Mouse (Mus musculus): ENCODE data around the gene Chrna10. TPM values are rescaled to one million over a fixed set of nuclear protein-coding genes. Genes with fewer than 3 reads are reported as not detected.
A peak's percentile ranks its signal among the peaks of the same experiment; 100 is the strongest.

Chrna10 gene
- not detected for polyA plus RNA-seq (2017; shearing (Covaris generic))

DNA sequence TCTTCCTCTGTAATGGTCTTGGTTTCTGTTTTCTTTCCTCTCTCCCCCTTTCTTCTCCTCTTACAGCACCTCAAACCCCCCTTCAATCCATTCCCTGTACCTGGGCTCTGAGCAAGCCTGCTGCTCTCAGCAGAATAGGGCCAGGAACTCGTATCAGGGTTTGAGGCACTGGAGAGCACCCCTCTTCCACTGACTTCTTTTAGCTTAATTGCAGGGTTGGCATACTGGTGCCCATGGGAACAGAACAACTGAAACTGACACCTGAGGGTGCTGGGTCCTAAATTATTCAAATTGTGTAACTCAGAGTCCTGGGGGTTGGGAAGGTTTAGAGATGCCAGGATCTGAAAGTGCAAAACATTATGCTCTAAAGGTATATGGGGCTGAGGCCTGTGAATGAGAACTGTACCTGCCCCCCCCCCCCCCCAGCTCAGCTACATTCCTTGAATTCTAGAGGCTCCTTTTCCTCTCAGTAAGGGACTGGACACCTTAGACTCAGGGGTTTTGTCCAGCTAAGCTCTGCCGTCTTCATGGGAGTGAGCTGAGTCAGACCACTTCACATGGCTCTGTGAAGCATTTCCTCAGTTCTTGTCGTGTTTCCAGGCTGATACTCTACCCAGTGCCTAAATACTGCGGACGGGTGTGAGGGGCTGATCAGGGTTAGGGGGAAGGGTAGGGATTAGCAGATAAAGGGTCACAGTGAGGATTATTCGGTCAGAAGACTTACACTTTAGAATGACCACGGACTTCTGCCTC, at the start of gene Chrna10:
Gene Chrna10, minus strand, starts transcription at position 250 of the 753 bp plus-strand sequence.
- ATAC-seq = no peak

DNA sequence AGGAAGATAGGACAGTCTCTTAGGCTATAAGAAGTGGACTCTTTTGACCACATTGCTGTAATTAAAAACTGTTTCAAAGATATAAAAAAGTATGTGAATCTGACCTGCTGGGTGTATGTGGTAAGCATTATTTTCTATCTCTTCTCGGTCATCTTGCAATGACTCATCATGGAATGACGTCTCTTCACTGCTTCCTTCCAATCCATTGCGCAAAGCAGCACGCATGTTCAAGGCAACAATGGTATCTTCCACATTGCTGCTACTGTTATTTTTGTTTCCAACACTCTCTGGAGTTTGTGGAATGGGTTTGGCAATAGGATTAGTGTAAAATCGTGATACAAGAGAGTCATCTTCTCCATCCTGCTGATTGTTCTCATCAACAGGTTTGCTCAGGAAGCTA, 37.1 kb upstream of the Chrna10 start:
- no peak for ATAC-seq

DNA sequence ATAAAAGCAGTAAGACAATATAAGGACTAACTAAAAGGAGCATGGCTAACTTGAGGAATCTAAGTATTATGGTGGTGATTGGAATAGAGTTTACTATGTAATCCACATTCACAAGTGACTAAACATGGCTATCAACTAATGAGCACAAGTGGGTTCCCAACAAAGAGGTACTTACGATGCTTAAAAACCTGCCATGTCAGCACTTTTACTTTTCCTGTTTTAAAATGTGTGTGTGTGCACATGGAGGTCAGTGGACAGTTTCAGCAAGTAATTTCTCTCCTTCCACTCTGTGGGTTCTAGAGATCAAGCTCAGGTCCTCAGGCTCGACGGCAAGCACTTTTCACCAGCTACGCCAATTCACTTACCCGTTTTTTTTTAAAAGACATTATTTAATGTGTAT, 21.3 kb upstream of the Chrna10 start:
- no peak for ATAC-seq

DNA sequence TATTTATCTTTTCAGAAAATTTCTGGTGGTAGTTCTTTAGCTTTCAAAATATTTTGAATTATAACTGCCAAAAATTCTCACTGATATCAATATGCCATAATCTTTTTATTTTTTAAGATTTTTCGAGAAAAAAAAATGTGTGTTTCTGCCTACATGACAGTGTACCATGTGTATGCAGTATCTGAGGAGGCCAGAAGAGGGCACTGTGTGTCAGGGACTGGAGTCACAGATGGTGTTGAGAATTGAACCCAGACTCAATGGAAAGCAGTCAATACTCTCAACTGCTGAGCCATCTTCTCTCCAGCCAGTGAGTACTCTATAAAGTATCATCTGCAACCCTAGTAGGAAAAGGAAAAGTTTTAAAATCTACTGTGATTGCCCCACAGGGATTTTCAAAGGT, 20.8 kb upstream of the Chrna10 start:
- no peak for ATAC-seq

DNA sequence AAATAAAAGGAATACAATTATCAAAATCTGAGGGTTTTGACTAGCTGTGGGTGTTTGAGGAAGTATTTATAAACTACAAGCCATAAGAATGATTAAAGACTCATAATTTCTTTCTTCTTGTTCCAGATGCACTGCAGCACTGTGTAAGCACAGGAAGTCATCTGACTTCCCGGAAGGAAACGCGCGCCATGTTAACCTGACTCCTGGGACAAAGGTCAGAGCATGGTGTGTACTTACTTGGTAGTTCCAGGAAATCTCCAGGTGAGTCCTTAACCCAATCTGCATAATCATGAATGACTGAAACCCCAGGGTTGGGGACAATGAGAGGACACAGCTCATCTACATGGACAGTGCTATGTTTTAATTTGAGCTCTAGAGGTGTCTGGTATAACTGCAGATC, 15.8 kb upstream of the Chrna10 start:
- ATAC-seq = no peak

DNA sequence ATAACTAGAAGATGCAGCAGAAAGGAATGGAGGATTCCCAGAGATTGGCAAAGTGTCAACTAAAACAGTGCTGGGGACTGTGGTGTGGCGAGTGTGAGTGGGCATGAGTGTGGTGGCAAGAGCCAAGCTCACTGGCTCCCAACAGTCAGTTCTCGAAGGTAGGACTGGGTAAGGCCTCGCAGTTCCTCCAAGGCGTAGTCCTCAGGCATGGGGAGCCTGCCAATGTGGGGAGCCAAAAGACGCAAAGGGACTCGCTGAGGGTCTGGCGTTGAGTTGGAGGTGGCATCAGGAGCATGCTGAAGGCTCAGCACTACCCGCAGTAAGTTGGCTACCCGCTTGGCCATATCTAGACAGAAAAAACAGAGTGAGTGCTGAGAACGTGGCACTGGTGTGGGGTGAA, 3.7 kb upstream of the Chrna10 start:
- ATAC-seq = no peak

DNA sequence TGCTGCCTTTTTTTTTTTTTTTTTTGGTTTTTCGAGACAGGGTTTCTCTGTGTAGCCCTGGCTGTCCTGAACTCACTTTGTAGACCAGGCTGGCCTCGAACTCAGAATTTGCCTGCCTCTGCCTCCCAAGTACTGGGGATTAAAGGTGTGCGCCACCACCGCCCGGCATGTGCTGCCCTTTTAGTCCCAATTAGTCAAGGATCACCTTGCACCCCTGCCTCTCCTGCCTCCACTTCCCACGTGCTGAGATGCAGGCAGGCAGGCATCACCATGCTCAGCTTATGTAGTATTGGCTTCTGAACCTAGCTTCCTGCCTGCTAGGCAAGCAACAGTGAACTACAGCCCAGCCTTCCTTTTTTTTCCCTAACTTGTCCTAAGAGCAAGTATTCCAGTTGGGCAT, 754 bp upstream of the Chrna10 start:
- no peak for ATAC-seq

DNA sequence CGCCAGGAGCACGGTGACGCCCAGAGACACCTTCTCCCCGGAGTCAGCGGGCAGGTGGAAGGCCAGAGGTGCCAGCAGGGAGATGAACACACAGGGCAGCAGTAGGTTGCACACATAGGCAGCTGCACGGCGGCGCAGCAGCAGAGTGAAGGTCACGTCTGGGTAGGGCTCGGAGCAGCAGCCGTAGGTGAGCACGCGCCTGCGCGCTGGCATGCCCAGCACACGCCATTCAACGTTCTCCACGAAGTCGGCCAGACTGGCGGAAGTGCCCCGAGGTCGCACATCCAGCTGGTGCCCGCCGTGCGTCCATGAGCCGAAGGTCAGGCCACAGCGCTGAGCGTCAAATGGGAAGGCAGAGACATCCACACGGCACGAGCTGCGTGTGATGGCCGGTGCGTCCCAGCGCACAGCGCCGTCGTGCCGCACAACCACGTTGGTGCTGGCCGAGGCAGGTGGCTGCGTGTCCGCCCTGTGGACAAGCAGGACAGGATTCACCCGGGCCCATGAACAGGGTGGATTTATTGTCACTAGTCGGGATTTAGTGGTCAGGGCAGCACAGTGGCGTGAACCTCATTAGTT, 3.4 kb downstream of the Chrna10 start:
- ATAC-seq = no peak

DNA sequence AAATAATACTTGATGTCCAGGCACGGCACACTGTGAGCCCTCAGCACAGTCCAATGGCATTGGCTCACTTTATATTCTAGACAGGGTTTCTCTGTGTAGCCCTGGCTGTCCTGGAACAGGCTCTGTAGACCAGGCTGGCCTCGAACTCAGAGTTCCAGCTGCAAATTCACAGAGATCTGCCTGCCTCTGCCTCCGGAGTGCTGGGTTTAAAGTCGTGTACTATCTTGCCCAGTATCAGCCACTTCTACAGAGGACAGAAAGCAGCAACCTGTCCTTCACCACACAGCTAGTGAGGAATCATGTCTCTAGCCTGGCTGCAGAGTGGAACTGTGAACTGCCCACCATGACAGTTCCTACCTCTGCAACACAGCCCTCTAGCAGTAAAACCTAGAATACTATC, 6.9 kb downstream of the Chrna10 start:
- no peak for ATAC-seq

DNA sequence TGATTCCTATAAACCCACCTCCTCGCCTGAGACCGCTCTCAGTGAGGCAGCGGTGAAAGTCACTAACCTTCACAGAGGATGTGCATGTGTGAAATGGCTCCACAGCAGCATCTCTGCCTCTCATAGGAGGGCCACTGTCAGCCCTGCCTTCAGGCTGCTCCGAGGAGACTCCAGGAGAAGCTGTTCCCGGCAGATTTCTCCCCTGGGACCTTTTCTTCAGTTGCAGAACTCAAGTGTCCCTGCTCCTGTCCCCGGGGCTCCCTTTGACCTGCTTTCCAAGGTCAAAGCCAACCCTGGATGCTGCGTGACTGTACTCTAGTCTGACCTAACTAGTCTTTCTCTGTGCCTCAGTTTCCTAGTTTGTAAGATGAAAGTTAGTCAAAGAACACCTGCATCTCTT, 7.5 kb downstream of the Chrna10 start, which contains the start of gene Art5:
Gene Art5, minus strand, starts transcription at position 319 of the 400 bp plus-strand sequence.
- ATAC-seq = no peak

DNA sequence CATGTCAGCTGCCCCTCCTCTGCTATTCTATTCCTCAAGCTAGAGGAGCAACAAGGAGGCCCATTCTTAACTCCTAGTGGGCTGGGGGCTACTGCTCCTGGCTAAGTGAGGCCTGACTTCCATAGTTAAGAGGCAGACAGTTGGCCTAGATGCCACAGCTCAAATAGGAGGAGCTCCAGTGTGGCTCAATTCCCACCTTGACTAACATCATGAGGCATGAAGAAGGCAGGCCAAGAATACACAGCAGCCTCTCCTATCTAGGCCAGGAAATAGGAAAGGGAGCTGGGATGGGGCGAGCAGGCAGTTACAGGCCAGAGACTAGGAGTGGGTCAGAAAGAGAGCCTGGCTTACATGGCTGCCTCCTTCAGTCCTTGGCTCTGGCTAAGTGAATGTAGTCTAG, 8.4 kb downstream of the Chrna10 start:
- ATAC-seq = no peak

DNA sequence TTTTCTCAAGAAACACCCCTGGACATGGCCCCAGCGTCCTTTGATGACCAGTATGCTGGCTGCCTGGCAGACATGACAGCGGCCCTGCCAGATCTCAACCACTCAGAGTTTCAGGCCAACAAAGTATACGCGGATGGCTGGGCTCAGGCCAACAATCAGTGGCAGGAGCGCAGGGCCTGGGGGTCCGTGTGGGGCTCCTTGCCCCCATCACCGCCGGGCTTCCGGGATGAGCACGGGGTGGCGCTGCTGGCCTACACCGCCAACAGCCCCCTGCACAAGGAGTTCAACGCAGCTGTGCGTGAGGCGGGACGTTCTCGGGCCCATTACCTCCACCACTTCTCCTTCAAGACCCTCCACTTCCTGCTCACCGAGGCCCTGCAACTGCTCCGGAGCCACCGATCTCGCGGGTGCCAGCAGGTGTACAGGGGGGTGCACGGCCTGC, 9.9 kb downstream of the Chrna10 start:
- ATAC-seq = no peak

DNA sequence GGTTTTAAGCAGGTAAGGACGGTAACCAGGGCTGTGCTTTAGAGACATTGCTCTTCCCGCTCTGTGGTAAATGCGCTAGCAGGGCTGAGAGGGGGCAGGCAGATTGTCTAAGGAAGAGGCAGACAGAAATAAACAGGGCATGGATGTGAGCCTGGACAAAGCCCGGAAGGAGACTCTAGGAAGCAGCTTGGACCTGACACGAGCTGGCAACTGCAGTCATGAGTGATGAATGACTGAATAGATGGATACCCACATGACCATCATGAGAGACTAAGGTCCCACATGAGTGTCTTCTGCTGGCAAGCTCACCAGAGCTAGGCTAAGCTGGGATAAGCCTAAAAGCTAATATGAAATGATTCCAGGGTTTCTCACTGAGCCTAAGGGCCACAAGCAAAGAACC, 12.5 kb downstream of the Chrna10 start:
- ATAC-seq = no peak

DNA sequence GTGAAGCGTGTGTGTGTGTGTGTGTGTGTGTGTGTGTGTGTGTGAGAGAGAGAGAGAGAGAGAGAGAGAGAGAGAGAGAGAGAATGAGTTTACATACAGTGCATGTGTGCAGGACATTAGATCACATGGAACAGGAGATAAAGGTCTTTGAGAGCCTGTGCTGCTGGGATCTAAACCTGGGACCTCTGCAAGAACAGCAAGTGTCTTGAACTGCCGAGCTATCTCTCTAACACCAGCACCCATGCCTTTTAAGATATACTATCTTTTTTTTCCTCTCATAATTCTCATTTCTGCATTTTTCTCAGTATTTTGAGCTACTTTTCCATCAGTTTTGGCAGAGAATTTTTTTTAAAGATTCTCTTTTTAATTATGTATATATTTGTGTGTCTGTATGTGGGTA, 13.1 kb downstream of the Chrna10 start:
- ATAC-seq = no peak

DNA sequence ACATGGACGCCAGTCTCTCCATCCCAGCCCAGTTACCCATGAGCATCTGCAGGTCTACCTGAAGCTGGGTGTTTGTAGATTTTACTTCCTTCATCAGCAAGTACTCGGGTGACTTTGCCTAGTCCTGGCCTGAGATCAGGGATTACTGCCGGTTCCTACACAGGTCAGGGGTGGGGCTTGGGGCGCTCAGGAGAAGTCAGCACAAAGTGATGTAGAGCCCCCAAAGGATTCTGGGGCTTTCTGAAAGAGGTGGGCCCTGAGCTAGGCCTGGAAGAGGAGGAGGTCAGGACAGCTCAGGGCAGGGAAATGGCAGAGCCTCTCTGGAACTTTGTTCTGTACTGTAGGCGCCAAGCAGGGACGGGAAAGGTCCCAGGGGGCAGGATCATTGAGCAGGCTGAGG, 13.9 kb downstream of the Chrna10 start:
- ATAC-seq = no peak

DNA sequence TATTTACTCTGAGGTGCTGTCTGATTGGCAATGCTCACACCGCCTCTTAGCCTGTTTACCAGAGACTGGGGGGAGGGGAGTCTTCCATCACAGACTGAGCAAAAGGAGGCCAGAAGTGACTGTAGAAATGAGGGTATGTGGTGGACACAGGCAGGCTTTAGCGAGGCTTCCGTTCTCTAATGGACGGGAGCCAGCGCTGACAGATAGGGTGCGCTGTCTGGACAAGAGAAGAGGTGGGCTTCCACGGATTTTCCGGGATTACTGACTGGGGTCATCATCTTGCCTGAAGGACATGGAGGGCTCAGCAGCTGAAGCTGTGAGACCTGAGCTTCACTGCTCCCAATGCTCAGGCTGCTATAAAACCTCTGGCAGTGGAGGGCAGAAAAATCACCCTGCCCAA, 14.4 kb downstream of the Chrna10 start:
- ATAC-seq = no peak

DNA sequence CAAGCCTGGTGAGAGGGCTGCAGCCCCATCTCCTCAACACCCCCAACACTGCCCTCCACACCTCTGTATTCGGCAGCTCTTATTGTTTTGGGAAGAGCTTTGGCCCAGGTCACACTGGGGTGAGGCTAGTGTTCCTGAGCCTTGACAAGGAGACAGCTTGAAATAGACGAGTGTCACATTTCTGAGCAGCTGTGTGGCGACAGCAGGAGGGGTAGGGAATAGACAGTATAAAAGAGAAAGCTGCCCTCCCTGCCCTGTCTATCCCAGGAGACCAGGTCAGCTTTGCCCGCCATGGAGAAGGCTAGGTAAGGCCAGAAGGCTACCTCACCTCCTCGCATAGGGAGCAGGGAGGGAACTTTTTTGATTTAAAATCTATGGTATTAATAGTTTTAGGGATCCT, 15.1 kb downstream of the Chrna10 start, which contains the start of gene Art1:
Gene Art1, plus strand, starts transcription at position 257 of the 400 bp plus-strand sequence.
- ATAC-seq = no peak

DNA sequence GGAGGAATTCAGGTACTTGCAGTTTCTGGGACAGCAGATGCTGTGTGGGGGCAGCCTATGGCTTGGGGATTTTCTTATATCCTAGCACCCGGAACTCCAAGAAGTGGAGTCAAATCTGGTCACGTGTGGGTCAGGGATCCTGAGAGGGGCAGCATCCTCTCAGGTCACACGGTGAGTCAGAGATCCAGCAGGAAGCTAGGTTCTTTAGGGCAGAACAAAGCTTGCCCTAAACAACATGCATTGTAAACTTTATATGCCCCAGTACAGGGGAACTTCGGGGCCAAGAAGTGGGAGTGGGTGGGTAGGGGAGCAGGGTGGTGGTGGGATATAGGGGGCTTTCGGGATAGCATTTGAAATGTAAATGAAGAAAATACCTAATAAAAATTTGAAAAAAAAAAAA, 15.8 kb downstream of the Chrna10 start:
- no peak for ATAC-seq

DNA sequence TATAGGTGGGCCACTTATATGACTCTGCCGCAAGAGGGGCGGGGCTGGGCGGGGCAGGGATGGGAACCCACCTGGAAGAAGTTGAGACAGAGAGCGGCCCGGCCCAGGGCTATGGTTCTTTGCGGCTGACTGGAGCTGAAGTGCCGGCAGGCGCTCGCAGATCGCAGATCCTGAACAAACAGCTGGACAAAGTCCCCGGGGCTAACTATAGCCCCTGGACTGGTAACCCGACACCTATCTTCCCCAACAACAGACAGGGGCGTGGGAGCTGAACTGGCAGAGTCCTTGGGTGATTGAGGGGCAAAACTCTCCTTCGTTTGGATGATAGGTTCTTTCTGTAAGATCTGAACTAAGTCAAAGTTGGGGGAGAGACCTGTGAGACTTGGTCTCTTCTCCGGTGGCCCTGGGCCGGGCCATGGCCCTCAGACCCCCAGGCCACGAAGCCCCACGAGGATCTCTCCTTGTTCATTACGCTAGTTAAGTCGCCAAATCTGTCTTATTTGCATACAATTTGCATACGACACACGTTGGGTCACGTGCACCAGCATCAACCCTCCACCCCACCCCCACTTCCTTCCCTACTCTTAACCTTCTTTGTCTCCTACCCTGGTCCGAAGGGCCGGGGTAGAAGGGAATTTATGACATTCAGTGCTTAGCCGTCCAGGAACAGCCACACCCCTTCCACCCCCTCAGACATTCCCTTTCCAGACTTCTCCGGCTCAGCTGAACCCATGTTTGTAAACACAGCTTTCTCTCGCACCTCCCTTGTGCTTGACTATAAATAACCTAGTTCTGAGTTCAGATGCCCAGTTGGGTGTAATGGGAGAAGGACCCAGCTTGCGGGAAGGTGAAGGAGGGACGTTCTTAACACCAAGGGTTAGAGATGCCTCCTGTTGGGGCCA, 16.6 kb downstream of the Chrna10 start:
- ATAC-seq = peak; percentile 89

DNA sequence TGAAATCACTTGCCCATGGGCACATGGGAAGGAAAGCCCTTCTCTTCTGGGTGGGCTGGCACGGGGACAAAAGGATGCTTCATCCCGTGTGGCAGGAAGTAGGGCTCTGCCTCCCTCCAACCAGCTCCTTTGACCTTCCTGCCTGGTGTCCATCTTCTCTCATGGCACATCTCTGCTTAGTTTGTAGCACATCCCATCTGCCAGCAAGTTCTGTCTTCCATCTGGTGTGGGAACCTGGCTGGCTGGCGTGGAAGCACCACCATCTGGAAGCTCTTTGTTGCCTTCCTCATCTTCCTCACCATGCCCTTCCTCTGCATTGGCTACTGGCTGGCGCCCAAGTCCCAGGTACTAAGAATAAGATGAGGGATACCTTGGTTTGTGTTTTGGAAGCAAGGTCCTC, 29.3 kb downstream of the Chrna10 start:
- ATAC-seq = no peak

DNA sequence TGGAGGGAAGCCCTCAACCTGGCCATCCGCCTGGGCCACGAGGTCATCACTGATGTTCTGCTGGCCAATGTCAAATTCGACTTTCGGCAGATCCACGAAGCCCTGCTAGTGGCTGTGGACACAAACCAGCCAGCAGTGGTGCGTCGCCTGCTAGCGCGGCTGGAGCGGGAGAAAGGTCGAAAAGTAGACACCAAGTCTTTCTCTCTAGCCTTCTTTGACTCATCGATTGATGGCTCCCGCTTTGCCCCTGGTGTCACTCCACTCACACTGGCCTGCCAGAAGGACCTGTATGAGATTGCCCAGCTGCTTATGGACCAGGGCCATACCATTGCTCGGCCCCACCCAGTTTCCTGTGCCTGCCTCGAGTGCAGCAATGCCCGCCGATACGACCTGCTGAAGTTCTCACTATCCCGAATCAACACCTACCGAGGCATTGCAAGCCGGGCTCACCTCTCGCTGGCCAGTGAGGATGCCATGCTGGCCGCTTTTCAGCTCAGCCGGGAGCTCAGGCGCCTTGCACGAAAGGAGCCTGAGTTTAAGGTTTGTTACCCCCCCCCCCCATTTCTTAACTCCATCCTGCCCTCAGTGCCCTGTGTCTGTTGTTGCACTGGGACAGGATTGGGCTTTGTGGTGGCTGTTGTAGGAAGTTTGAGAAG, 32.5 kb downstream of the Chrna10 start:
- no peak for ATAC-seq

DNA sequence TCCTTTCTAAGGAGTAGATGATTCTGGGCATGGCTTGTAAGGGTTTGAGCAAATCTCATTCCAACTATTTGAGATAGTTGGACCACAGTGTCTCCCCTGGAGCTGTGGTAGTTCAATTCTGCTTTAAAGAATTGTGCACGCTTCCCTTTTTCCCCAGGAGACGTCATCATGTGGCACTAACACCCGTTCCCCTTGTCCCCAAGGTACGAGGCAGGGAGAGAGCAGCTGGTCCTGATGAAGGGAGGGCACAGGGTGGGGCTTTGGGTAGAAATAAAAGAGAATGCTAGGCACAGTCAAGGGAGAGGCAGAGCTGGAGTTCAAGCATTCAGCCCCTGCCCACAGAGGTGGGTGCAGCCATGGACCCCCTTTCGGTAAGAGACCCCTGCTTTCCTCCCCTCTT, 33.8 kb downstream of the Chrna10 start, which contains the start of gene Trpc2:
Gene Trpc2, plus strand, starts transcription at position 301 of the 400 bp plus-strand sequence.
- no peak for ATAC-seq

DNA sequence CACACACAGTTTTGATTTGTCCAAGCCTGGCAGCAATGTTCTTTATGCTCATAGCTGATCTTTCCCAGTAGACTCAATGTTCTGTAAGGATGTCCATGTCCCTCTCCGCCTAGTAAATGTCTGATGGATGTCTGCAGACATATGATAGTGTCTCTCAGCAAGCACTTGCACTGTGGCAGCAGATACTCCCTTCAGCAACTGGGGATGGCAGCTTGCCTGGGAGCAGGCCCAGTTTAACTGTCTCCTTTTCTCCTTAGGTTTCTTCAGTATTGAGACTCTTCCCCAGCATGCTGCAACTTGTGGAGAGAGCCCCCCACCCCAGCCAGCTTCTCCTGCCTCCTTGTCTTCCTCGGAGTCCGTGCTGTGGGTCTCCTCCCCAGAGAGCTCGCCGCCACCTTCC, 34.8 kb downstream of the Chrna10 start:
- no peak for ATAC-seq

All from activated CD4-positive, CD25-positive, alpha-beta regulatory T cell, adult 4 months (primary cell).